Mouse (Mus musculus) right cerebral cortex, postnatal 36 days (tissue): ENCODE data around the gene Scn1b.

ENCODE experiments used
- DNase-seq, 2 experiments: peaks; one replicate each; pipeline ENCODE4 v3.0.0; 2022; ENCODE audit warnings: low spot score in 2 of 2, mixed read lengths in 1 of 2

Gene Scn1b

DNA sequence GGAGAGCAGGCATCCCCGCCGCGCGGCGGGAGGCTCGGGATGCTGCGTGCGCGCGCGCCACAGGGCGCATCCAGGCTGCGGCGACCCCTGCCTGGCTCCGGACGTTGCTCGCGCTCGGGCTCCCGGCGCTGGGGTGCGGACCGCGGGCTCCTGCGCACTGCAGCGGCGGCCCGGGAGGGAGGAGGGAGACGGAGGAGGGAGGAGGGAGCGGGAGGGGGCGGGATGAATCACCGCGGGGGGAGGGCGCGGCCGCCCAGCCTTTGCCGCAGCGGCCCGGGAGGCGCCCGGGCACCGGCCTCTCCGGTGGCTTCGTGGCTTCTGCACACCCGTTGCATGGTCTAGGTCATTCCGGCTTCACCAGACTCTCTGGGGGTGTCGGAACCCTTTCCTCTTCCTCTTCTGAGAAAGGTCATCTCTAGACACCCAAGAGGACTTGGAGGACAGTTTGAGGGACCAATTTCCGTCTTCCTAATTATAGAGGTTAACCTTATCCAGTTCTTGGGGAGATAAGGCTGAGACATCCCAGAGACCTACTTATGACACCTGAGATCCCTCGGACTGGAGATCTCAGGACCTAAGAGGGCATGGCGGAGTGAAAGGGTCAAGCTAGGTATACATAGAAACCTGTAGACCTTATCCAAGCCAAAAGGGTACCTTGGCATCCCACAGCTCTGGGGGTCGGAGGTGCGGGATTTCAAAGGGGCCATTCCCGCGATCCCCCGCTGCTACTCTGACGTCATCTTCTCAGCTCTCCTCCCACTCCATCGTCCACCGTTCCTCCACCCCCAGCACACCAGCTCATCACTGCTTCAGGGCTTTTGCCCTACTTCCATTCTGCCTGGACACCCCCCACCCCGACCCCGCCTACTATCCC lies at the start of gene Scn1b:
TSS of gene Scn1b (minus strand) at position 153 of the 874 bp plus-strand sequence.
- DNase-seq, result peak; percentile 65 to 75

- DNase-seq, result no peak
These were observed 48.3 kb upstream of the Scn1b start for GRCm38 (mm10) chr7:31175096-31175495.

DNA sequence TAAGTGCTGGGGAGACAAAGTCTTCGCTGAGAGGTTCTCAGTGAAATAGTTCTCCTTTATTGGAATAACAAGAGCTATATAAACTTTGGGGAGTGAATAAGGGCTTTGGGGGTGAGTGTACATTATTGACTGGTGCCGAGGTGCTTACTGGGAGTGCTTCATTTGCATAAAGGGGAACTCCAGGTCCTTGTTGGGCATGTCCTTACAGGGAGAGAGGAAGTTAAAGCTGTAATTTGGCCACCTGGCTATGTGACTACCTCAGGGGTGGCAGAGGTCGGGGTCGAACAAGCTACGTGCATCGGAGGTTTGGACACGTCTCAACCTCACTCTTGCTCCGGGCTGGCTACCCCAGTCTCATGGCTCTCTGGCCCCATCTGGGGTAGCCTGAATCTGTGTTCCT lies 47.7 kb upstream of the Scn1b start:
- no peak for DNase-seq

DNA sequence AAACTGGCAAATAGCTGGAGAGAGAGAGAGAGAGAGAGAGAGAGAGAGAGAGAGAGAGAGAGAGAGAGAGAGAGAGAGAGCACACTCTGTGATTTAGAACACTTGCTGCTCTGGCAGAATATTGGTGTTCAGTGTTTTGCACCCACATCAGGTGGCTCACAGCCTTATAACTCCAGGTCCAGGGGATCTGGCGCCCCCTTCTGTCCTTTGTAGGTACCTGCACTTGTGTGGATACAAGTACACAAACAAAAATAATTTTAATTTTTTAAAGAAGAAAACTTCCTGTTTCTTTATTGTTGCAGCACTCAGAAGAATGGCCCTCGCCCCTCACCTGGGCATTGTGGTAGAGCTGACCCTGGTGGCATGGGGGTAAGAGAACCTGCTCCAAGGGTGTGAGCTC lies 45.4 kb upstream of the Scn1b start:
- DNase-seq, result no peak

- DNase-seq, result no peak
These were observed 43.7 kb upstream of the Scn1b start for GRCm38 (mm10) chr7:31170520-31170919.

DNA sequence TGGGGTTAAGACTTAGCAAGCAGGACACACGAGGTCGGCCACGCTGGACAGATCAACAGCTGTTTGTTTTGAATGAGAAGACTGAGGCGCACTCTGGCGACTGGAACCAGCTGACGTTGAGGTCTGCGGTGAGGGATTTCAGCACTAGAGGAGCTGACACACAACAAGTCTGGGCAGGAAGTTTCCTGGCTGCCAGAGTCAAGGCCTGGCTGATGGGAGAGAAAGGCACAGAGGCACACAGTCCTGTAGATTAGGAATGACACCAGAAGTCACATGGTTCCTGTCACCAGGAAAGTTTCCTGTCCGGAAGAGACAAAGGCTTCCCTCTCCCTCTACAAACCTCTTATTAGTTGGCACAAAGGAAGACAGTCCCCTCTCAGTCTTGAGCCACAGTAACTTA lies 41.6 kb upstream of the Scn1b start:
- no peak for DNase-seq

- no peak for DNase-seq
These were observed 37.9 kb upstream of the Scn1b start for GRCm38 (mm10) chr7:31164748-31165147.

GRCm38 (mm10) chr7:31163666-31164577 lies 37.1 kb upstream of the Scn1b start:
- DNase-seq, result no peak

- no peak for DNase-seq
These were observed 35.5 kb upstream of the Scn1b start for GRCm38 (mm10) chr7:31162324-31162723.

GRCm38 (mm10) chr7:31161831-31162230 lies 35.0 kb upstream of the Scn1b start:
- no peak for DNase-seq

DNA sequence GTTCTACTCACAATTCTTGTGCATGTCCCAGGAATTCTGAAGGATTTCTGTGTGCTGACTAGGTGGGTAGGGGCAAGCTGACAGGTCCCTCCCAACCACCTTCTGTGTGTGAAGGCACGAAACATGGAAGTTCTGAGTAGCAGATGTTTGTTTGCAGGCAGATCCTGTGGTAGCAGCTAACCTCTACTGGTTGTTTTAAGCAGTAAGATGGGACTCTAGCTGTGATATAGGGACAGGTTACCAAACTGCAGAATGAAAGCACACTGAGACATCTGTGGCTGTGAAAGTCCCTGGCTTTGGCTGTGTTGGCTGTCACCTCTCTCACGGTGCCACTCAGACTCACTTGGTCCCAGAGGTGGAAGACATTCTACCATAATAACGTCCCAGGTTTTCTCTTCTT lies 34.4 kb upstream of the Scn1b start:
- no peak for DNase-seq

DNA sequence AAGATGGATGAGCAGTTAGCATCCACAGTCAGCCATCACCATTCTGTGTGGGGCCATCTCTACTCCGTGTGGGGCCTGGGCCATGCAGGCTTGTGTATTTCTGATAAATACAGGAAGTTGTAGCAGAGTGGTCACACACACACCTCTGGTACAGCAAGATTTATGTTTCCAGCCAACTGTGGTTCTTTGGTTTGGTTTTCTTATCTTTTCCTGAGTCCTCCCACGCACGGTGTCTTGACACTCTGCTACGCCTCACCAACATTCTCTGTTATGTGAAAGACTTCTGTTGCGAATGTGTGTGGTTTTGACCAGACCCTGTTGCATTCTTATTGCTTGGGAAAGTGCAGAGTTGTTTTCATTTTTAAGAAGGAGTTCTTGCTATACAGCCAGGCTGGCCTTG lies 34.0 kb upstream of the Scn1b start:
- no peak for DNase-seq

DNA sequence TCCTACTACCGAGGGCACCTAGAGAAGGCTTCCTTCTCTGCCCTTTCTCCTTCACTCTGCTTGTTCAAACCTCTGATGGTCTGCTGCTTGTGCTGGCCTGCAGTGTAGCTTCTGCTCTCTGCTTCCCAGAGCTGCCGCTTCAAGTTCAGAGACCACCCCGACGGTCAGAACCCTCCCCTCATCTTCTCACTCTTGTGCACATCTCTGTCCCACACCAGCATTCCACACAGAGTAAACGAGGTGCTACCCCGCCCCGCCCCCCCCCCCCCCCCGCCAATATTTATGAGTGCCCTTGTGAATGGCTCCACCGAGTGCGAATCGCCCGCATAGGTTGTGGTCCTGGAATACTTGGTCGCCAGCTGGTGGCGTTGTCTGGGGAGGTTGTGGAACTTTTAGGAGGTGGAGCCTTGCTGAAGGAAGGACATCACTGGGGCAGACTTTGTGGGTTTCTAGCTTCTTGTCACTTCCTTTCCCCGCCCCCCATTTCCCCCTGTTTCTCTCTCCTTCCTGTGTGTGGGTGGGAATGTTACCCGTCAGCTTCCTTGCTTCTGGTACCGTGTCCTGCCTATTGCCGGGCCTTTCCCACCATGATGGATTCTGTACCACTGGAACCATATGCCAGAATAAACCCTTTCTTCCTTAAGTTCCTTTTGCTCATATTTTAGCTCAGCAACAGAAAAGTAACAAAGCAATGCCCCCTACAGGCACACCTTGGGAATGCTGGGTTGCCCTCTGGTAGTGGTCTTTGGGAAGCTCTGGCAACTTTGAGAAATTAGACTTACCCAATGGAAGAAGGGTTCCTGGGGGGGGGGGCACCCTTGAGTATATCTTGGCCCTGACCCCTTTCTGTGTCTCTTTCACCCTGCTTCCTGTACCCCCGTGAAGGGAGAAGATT lies 29.5 kb upstream of the Scn1b start:
- DNase-seq, result no peak

GRCm38 (mm10) chr7:31155296-31156033 lies 28.7 kb upstream of the Scn1b start, which contains the start of gene Gramd1a:
TSS of gene Gramd1a (minus strand) at chr7:31155896.
- no peak for DNase-seq

- no peak for DNase-seq
These were observed 26.9 kb upstream of the Scn1b start for GRCm38 (mm10) chr7:31153536-31154320.

DNA sequence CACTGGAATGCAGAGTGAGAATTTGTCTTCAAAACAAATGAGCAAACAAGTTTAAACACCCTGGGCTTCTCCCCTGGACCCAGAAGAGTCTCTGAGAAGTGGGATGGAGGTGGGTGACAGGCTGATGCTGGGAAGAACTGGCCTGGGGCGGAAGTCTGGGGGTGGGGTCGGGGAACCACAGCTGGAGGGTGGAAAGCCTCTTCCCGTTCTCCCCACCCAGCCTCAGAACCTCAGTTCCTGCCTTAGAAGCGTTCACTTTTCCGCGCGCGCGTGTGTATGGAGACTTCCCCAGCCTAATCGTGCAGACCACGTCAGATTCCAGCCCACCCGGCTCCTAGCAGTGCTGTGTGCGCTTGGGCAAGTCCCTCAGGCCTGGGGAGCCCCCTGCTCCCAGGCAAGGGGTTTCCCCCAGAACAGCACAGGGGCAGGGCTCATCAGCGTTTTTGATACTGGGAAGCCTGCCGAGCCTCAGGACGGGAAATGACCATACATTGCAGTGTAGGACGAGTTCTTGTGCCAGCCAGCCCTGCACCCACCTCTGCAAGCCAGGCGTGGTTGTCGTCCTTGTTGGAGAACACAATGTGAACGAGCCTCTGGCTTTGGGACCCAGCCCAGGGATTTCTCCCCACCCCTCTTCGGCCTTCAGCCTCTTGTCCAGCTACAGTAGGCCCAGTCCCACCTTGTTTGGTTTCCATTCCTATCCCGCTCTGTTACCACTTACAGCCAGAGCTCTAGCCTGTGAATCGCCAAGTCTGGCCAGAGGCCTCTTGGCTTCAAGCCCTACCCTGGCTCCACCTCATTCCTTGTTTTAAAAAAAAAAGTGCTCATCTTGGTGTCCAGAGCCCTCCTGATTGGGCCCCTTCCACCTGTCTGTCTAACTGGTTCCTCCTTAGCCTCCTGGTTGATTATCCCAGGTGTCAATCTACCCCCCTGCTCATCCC lies 24.8 kb upstream of the Scn1b start:
- DNase-seq, result no peak

DNA sequence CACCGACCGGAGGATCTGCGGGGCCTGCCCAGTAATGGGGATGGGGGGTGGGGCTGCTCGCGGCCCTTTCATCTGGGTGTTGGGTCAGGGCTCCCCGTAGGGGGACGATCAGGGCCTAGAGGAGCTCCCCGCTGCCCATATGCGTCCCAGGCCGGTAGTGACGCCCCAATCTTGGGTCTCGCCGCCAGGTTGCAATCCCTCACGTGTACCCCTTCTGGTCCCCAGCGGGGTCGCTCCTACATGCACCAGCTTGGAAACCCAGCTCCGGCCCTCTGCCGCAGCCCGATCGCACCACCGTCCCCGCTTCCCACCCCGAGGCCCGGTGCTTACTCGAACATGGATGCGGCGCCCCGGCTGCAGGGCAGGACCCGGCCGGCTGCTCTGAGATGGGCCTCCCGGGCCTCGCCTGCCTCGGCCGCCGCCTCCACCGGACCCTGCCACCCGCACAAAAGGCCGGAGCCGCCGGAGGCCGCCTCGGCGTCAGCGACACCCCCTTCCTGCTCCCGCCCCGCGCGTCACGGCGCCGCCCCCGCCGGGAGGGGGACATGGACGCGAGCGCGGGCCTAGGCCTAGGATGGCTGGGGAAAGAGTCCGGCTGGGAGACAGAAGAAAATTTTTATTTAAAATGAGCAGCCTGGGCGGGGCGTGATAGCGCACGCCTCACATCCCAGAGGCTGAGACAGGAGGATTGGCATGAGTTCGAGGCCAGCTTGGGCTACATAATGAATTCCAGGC lies 23.9 kb upstream of the Scn1b start:
- peak; percentile 80 to 82 for DNase-seq
